Mouse (Mus musculus): ENCODE data around the gene A430078G23Rik.

DNA sequence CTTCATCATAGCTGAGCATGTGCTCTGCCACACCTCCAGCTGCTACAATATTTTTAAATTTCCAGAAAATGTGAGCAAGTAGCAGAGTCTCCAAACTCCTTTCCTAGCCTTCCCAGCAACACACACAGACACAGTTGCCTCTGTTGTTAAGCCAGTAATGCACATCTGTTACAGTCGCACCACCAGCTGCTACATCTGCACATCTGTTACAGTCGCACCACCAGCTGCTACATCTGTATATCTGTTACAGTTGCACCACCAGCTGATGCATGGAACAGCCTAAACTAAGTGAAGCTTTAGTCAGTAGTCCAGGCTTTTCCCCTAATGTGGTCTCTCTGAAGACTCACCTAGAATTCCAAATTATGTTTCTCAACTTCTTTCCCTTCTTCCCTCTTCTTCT lies 75.2 kb downstream of the A430078G23Rik start:
- no peak for TF ChIP-seq ZC3H11A (IDR thresholded peaks at IDR 0.05; ENCODE audit: borderline replicate concordance, low read depth, low read length)
- TF ChIP-seq HCFC1 (IDR thresholded peaks at IDR 0.05; ENCODE audit: borderline replicate concordance, insufficient read depth, low read length) = no peak
- TF ChIP-seq ZNF384 (IDR thresholded peaks at IDR 0.05; ENCODE audit: low read depth, low read length) = no peak

All from ES-E14 (cell line).